Mouse (Mus musculus): ENCODE measurements at regions not wholly inside any gene's neighbourhood (a gene's known extent, or its start where the extent isn't known, plus 50 kb on each side); places are given as distances from the start of the nearest gene placed in this dataset.

GRCm38 (mm10) chr8:116143687-116144573, 360.8 kb upstream of the Dynlrb2 start:
- peak; percentile 90 for ATAC-seq (ENCODE audit: insufficient number of reproducible peaks, low FRiP score, low TSS enrichment)

GRCm38 (mm10) chr8:116141363-116141762, 363.4 kb upstream of the Dynlrb2 start:
- no peak for ATAC-seq (ENCODE audit: insufficient number of reproducible peaks, low FRiP score, low TSS enrichment)

DNA sequence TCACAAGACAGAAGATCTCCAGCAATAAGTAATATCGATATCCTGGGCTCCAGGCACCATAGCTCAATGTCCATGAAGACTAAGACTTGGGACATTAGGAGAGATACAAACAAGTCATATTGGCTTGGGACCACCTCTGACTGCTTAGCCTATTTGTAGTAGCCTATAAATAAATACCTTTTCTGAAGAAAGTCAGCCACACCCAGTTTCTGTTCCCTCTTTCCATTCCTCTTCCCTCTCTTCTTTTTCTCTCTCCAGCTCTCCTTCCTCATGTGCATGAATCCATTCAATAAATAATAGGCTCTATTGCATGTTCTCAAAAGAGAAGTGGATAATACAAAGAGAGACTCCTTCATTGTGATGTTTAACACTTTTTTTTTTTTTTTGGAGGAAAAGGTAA, 364.8 kb upstream of the Dynlrb2 start:
- no peak for ATAC-seq (ENCODE audit: insufficient number of reproducible peaks, low FRiP score, low TSS enrichment)

DNA sequence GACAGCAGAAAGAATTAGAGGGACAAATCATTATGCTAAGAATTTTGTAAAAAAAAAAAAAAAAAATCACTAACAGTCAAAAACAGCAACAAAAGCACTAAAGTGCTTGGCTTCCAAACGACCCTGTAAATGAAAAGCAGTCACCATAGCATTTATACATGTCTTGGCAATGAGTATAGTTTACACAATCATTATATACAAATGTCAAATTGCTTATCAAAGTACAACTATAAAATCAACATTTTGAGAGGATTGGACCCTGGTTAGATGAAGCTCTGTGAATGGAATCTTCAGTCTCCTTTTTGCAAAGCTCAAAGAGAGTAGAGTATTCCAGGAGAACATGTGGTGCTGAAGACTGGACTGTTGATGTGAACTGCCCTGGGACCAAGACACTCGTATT, 367.0 kb upstream of the Dynlrb2 start:
- no peak for ATAC-seq (ENCODE audit: insufficient number of reproducible peaks, low FRiP score, low TSS enrichment)

DNA sequence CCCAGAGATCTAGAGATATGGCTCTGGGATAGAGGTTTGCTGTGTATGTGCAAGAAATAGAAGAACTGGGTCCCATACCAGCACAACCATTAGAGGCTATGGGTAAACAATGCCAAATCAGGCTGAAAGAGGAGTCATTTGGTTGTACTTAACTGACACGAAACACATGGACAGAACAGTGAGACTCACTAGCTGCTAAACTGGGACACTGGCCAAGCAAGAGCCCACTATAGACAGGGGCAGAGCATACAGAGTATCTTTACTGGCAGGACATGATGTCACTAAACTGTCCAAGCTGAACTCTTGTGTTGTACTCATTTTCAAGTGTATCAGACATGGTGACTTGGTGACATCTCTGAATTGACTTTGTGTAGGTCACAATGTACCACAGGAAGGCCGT, 371.3 kb upstream of the Dynlrb2 start:
- no peak for ATAC-seq (ENCODE audit: insufficient number of reproducible peaks, low FRiP score, low TSS enrichment)

DNA sequence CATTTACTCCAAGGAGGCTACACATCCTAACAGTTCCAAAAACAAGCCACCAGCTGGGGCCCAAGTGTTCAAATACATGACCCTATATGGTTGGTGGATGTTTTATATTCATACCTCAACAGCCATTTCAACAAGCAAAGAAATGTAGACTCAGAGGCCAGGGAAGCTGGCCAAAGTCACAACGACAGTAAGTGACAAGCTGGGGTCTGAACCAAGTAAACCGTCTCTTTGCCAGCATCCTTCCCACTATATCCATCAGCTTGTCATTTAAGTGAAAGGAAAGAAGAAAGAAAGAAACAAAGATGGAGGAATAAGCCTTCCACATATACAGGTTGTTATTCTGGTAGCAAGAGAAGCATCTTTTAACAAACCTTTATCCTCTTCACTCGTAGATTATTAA, 371.7 kb upstream of the Dynlrb2 start:
- no peak for ATAC-seq (ENCODE audit: insufficient number of reproducible peaks, low FRiP score, low TSS enrichment)

DNA sequence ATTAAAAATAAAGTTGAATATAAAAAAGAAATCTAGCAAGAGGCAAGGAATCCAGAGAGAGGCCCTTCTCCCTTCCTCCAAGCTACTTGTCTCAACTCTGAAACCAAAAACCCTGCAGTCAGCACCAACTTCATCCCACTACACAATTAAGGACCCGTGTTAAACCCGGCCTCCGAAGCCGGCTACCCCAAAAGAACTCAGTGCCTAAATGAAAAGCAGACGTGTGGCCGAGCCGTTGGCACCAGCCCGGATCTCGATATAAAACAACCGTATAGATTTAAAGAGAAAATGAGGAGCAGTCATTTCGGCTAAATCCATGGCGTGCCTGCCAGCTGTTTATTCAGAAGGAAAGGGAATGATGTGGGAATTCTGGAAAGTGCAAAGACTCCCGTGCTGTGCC, 384.7 kb upstream of the Dynlrb2 start:
- ATAC-seq (ENCODE audit: insufficient number of reproducible peaks, low FRiP score, low TSS enrichment), result no peak

GRCm38 (mm10) chr8:116117919-116118318, 386.9 kb upstream of the Dynlrb2 start:
- no peak for ATAC-seq (ENCODE audit: insufficient number of reproducible peaks, low FRiP score, low TSS enrichment)

GRCm38 (mm10) chr8:116116625-116117024, 388.1 kb upstream of the Dynlrb2 start:
- ATAC-seq (ENCODE audit: insufficient number of reproducible peaks, low FRiP score, low TSS enrichment), result no peak

DNA sequence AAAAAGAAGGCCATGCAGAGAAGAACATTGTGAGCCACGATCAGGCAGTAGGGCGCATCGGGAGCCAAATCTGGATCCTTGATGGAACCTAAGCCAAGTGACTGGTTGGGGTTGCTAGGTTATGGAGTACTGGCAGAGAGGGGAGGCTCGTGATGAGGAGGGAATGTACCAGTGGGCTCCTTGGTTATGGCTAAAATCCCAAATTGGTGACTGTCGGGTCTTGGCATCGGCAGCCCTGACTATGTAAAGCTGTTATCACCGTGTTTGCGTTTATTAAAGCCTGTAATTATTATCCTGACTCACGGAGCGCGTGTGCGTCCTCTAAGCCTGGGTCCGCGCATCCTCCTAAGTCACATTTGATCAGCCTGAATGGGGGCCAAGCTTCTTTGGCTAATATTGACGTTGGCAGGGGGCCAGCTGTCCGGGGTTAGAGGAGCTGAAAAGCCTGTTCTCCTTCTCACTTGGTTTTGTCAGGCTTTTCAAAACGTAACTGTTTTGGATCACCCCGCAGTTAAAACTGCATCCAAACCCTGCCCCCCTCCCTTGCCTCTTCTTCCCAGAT, 388.9 kb upstream of the Dynlrb2 start:
- peak; percentile 69; the same call in 1 of the 2 replicates for ATAC-seq (ENCODE audit: insufficient number of reproducible peaks, low FRiP score, low TSS enrichment)

DNA sequence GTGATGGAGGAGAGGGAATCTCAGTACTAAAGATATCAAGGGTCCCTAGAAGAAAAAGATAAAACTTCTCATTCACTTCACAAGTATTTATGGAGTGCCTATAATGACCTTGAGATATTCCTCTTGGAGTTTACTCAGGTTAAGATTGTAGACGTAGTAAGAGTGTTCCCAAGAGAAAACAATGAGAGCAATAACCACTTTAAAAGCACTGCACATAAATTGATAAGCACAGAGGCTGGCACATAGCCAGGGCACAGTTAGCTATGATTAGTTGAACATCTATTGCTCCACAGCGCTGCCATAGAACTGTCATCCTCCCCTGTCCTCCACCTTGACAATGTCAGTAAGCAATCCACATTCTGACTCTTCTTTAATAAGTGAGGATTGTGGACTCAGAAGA, 389.8 kb upstream of the Dynlrb2 start:
- ATAC-seq (ENCODE audit: insufficient number of reproducible peaks, low FRiP score, low TSS enrichment), result no peak

- ATAC-seq (ENCODE audit: insufficient number of reproducible peaks, low FRiP score, low TSS enrichment), result 0 out of 2 replicates have a peak, but pooled peaks have one; percentile 4
Measured at GRCm38 (mm10) chr8:116114502-116114901, 390.3 kb upstream of the Dynlrb2 start.

- ATAC-seq (ENCODE audit: insufficient number of reproducible peaks, low FRiP score, low TSS enrichment), result no peak
Measured at GRCm38 (mm10) chr8:116111168-116111567, 393.6 kb upstream of the Dynlrb2 start.

DNA sequence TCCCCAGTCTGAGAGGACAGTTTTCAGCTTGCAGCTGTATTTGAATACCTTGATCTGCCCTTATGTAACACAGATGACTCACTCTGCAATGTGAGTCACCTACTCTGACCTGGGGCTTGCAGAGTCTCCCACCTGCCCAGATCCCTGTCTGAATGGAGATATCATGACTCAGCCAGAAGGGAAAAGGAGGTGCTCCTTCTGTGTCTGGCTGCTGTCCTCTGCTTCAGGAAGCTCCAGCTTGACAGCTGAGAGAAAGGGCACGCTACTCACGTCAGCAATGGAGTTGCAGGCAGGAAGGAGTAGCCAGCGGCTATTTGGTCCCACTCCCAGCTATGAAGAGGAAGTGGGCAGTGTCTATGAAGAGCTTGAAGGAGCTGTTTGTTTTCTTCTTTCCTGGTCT, 389.1 kb upstream of the Maf start:
- ATAC-seq (ENCODE audit: insufficient number of reproducible peaks, low FRiP score, low TSS enrichment), result no peak

GRCm38 (mm10) chr8:116083156-116083555, 375.6 kb upstream of the Maf start:
- no peak for ATAC-seq (ENCODE audit: insufficient number of reproducible peaks, low FRiP score, low TSS enrichment)

DNA sequence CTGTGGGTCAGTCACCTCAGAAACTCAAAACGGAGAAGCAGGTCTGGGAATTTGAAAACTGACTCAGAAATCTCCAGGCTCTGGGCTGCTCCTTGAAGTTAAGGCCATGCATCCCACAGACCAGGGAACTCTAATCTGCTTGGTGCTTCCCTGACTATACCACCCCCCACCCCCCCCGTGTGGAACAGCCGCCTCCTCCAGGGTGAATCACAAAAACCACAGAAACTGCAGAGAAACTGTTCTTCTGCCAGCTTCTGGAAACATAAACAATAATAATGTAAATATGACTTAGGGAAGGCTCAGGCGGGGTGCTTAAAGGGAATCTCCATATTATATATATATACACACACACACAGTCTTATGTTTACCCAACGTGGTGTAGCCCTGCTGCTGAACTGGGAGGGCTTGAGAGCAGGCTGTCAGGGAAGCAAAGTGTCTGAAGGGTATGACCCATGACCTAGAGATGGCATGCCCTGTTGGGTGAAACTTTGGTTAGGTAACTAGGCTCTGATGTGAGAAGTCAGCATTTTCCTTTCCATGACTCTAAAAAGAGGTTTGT, 371.3 kb upstream of the Maf start:
- no peak for ATAC-seq (ENCODE audit: insufficient number of reproducible peaks, low FRiP score, low TSS enrichment)

- ATAC-seq (ENCODE audit: insufficient number of reproducible peaks, low FRiP score, low TSS enrichment), result no peak
Measured at GRCm38 (mm10) chr8:116071497-116071896, 363.9 kb upstream of the Maf start.

DNA sequence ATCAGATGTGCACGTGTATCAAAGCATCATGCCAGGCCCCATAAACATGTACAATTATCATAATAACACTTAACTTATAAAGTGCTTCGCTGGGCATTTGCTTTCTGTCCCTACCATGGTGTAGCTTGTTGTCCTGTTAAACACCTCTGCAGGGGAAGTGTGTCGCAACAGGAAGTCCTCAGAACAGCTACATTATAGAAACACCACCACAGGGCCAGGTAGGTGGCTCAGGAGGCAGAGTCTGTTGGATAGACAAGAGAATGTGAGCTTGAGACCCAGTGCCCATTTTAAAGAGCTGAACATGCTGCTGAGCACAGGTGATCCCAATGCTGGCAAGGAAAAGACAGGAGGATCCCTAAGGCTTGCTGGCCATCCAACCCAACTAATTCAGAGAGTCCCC, 361.9 kb upstream of the Maf start:
- ATAC-seq (ENCODE audit: insufficient number of reproducible peaks, low FRiP score, low TSS enrichment), result no peak

GRCm38 (mm10) chr8:116067978-116068375, 360.4 kb upstream of the Maf start:
- ATAC-seq (ENCODE audit: insufficient number of reproducible peaks, low FRiP score, low TSS enrichment), result no peak

DNA sequence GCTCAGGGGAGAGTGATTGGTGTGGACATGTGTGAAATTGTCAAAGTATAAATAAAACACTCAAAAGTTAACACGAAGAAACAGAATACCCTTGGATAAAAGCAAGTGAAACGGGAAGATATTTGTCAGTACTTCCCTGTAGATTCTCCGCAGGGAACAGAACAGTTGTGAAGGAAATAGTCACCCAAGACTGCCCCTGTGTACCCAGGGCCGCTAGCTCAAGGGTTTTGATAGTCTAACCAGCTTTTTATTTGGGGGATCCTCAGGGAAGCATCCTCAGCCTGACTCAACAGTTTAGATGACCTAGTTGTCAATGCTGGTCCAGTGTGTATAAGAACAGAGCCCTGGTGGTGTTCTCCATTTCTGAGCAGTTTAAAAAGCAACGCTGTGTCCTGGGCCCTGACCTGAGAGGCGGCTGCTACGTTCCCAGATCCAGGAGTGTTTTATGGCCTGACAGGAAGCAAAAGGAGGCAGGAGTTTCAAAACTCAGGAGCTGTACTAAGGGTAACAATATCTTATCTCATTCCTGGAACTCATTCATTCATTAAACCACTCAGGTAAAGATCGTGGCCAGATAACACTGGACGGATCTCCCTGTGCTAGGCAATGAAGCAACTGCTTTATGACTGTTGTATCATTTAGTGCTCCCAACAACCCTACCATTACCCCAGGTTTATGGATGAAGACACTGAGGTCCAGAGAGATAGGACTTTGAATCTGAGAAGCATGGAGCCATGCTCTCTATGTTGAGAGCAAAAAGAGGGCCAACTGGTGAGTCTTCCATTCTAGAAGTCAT, 359.8 kb upstream of the Maf start:
- ATAC-seq (ENCODE audit: insufficient number of reproducible peaks, low FRiP score, low TSS enrichment), result no peak

GRCm38 (mm10) chr8:116065871-116066270, 358.3 kb upstream of the Maf start:
- ATAC-seq (ENCODE audit: insufficient number of reproducible peaks, low FRiP score, low TSS enrichment), result no peak
